Mouse (Mus musculus): ENCODE measurements around the gene Fam198a. TPM values are rescaled to one million over a fixed set of nuclear protein-coding genes. Genes with fewer than 3 reads are reported as not detected.

Fam198a gene
- polyA plus RNA-seq, 1 experiment = 1.6 TPM

GRCm38 (mm10) chr9:121983504-121983903, 32.7 kb downstream of the Fam198a start:
- TF ChIP-seq POLR2A (IDR thresholded peaks at IDR 0.05; ENCODE audit: borderline replicate concordance, extremely low read depth, insufficient read depth, insufficient read length, poor library complexity, severe bottlenecking) (no peak), CTCF (IDR thresholded peaks at IDR 0.05; ENCODE audit: borderline replicate concordance, extremely low read depth, insufficient read depth, insufficient read length) (peak; percentile 88)

GRCm38 (mm10) chr9:121984465-121985461, 34.0 kb downstream of the Fam198a start:
- TF ChIP-seq POLR2A (IDR thresholded peaks at IDR 0.05; ENCODE audit: borderline replicate concordance, extremely low read depth, insufficient read depth, insufficient read length, poor library complexity, severe bottlenecking) = no peak
- peak; percentile 97 for TF ChIP-seq CTCF (IDR thresholded peaks at IDR 0.05; ENCODE audit: borderline replicate concordance, extremely low read depth, insufficient read depth, insufficient read length)

More at GRCm38 (mm10) chr9:121983504-121983903, 32.7 kb downstream of the Fam198a start:
- peak; percentile 56 for DNase-seq (ENCODE audit: low read depth)

DNA sequence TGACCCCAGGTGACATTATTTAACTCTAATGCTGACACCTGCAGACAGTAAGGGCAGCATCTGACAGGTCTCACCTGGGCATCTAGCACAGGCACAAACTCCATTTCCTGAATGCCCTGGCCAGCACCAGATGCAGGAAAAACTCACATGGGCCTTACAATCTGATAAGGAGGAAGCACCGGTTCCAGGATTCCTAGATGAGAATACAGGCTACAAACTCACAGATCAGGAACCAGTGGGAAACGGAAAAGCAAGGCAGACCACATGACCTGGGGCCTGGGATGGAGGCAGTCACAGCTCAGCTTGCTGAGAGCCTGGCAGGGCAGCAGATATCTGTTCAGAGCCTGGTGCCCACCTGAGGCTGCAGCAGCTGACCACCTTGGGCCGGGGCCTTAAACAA, 38.1 kb downstream of the Fam198a start:
- no peak for DNase-seq (ENCODE audit: low read depth)
- TF ChIP-seq POLR2A (IDR thresholded peaks at IDR 0.05; ENCODE audit: borderline replicate concordance, extremely low read depth, insufficient read depth, insufficient read length, poor library complexity, severe bottlenecking) (no peak), CTCF (IDR thresholded peaks at IDR 0.05; ENCODE audit: borderline replicate concordance, extremely low read depth, insufficient read depth, insufficient read length) (no peak)

More at GRCm38 (mm10) chr9:121984465-121985461, 34.0 kb downstream of the Fam198a start:
- DNase-seq (ENCODE audit: low read depth) = peak; percentile 74

DNA sequence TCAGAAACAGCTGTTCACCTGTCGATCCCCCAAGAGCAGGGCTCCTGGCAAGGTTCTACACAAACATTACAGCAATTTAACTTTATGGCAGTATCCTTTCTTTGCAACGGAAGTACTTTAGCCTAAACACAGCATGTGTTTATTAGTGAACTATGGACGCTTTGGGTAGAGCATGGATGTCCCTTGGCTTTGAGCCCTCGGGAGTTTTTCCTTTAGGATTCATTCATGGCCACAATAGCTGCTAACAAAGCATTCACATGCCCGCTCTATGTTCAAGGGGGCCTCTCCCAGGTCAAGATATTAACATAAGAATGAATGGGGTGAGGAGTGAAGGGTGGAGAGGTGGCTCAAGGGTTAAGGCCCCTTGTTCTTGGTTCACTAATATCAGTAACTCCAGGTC, 38.7 kb downstream of the Fam198a start:
- DNase-seq (ENCODE audit: low read depth) = no peak
- TF ChIP-seq CTCF (IDR thresholded peaks at IDR 0.05; ENCODE audit: borderline replicate concordance, extremely low read depth, insufficient read depth, insufficient read length) (no peak), POLR2A (IDR thresholded peaks at IDR 0.05; ENCODE audit: borderline replicate concordance, extremely low read depth, insufficient read depth, insufficient read length, poor library complexity, severe bottlenecking) (no peak)

DNA sequence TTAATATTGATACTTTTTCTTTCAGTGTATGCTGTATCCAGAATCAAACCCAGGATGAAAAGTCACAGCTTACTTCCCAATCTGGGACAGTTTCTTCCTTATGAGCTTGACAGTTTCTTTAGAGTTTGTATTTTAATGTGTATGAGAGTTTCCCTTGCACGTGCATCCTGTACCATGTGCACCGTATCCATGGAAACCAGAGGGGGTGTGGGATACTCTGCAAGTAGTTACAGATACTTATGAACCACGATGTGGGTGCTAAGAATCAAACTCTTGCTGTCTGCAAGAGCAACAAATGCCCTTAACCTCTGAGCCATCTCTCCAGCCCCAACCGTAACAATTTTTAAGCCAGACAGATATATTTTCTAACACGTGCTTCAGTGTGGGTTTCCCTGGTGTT, 40.3 kb downstream of the Fam198a start:
- DNase-seq (ENCODE audit: low read depth) = peak; percentile 43
- TF ChIP-seq CTCF (IDR thresholded peaks at IDR 0.05; ENCODE audit: borderline replicate concordance, extremely low read depth, insufficient read depth, insufficient read length) (no peak), POLR2A (IDR thresholded peaks at IDR 0.05; ENCODE audit: borderline replicate concordance, extremely low read depth, insufficient read depth, insufficient read length, poor library complexity, severe bottlenecking) (no peak)

DNA sequence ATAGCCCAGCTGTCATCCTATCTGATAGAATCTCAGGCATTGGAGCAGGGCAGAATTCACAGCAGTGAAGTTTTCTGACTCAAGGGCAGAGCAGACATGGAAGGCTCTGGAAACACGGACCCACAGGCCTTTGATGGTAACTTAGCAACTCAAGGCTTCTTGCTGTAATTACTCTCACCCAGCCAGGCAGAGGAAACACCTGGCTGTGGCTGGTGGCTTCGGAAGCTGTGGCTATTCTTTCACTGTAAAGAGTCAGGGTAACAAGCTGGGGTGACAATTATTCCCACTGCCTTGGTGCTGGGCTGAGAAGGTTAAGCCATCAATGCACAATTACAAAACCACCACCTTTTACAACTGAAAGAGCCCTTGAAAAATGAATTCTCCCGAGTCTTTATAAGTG, 42.3 kb downstream of the Fam198a start:
- DNase-seq (ENCODE audit: low read depth) = no peak
- no peak for TF ChIP-seq POLR2A (IDR thresholded peaks at IDR 0.05; ENCODE audit: borderline replicate concordance, extremely low read depth, insufficient read depth, insufficient read length, poor library complexity, severe bottlenecking)
- no peak for TF ChIP-seq CTCF (IDR thresholded peaks at IDR 0.05; ENCODE audit: borderline replicate concordance, extremely low read depth, insufficient read depth, insufficient read length)

DNA sequence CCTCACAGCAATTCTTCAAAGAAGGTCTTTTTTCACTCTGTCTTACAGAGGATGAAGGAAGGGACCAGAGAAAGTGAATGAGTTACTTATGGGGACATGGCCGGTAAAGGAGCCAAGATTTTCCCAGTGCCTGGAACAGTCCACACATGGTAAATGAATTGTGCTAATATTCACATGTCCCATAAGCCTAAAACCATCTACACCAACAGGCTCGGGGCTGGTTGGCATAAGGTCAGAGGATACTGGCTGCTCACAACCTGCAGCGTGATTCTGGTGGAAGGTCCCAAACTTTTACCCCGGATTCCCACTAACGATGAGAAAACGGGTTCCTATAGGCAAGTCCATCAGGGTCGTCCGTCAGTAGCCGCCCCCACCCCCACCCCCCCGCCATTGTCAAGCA, 44.3 kb downstream of the Fam198a start:
- DNase-seq (ENCODE audit: low read depth) = no peak
- no peak for TF ChIP-seq CTCF (IDR thresholded peaks at IDR 0.05; ENCODE audit: borderline replicate concordance, extremely low read depth, insufficient read depth, insufficient read length)

DNA sequence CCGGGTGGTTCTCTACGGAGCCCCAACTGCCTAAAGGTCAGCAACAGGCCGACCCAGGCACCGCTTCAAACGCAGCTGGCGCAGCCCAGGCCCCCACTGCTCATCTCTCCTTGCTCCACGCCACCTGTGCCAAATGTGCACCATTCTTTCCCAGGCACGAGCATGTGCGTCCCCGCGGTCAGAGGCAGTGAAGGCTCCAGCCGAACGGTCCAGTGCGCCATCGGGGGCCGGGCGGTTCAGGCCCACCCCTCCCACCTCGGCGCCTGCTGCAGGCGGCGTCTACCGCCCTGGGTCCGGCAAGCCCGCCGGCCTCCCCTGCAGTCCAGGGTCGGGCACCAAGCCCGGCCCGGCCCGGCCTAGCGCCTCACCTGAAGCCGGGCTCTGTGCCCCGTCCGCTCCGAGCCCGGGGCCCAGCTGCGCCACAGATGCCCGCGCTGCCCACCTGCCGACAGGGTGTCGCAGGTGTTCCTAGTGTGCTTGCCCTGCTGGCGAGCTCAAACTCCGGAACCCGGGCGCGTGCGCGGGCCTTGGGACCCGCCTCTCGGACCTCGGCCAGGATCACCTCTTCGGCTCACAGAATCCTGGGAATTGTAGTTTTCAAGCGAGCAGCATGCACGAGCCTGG, 44.8 kb downstream of the Fam198a start:
- peak; percentile 94 for DNase-seq (ENCODE audit: low read depth)
- TF ChIP-seq CTCF (IDR thresholded peaks at IDR 0.05; ENCODE audit: borderline replicate concordance, extremely low read depth, insufficient read depth, insufficient read length) (no peak), POLR2A (IDR thresholded peaks at IDR 0.05; ENCODE audit: borderline replicate concordance, extremely low read depth, insufficient read depth, insufficient read length, poor library complexity, severe bottlenecking) (peak; percentile 38; the same call in 1 of the 2 replicates)

DNA sequence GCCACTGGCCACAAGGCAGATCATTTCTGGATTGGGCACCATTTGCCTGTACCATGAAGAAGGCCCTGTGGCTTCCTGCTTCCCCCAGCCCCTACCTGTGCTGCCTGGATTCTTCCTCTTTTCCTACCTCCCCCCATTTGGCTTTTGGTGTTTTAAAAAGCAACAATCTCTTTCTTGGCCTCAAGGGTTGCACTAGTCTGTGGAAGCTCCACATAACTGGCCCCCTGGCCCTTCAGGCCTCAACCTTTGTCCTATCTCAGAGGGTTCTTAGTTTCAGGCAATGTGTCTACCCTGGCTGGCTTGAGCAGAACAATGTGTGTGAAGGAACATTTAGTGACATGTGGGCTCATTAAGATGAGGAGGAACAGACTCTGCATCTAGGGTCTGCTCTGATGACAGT, 46.2 kb downstream of the Fam198a start, which contains the start of gene Pomgnt2:
Gene Pomgnt2 (minus strand): TSS at position 101 of the 400 bp plus-strand sequence.
- TF ChIP-seq CTCF (IDR thresholded peaks at IDR 0.05; ENCODE audit: borderline replicate concordance, extremely low read depth, insufficient read depth, insufficient read length) = no peak
- no peak for TF ChIP-seq POLR2A (IDR thresholded peaks at IDR 0.05; ENCODE audit: borderline replicate concordance, extremely low read depth, insufficient read depth, insufficient read length, poor library complexity, severe bottlenecking)
- no peak for DNase-seq (ENCODE audit: low read depth)

GRCm38 (mm10) chr9:121997978-121998377, 47.2 kb downstream of the Fam198a start:
- TF ChIP-seq CTCF (IDR thresholded peaks at IDR 0.05; ENCODE audit: borderline replicate concordance, extremely low read depth, insufficient read depth, insufficient read length) = no peak
- no peak for TF ChIP-seq POLR2A (IDR thresholded peaks at IDR 0.05; ENCODE audit: borderline replicate concordance, extremely low read depth, insufficient read depth, insufficient read length, poor library complexity, severe bottlenecking)
- DNase-seq (ENCODE audit: low read depth) = no peak

- no peak for DNase-seq (ENCODE audit: low read depth)
- TF ChIP-seq CTCF (IDR thresholded peaks at IDR 0.05; ENCODE audit: borderline replicate concordance, extremely low read depth, insufficient read depth, insufficient read length) (no peak), POLR2A (IDR thresholded peaks at IDR 0.05; ENCODE audit: borderline replicate concordance, extremely low read depth, insufficient read depth, insufficient read length, poor library complexity, severe bottlenecking) (no peak)
Measured at GRCm38 (mm10) chr9:122006175-122006574, 55.4 kb downstream of the Fam198a start.

Data from brain, embryonic 14.5 days (tissue).